Mouse (Mus musculus) neural tube, embryonic 12.5 days (tissue): ENCODE results near the gene Tex38. TPM values are rescaled to one million over a fixed set of nuclear protein-coding genes. Genes with fewer than 3 reads are reported as not detected.

Source experiments
- ATAC-seq: fragments of 200-750 bp; cut with Nextera tagmentation; 2 replicates; pipeline ENCODE4 v1.8.0; 2017; ENCODE audit warnings: low read depth, mild to moderate bottlenecking, moderate TSS enrichment, moderate library complexity; ENCODE audit not compliant: low FRiP score
- H3K27ac ChIP-seq: fragments of 300-500 bp; sonication (generic); 2 replicates; pipeline ENCODE4 v1.5.1; 2016
- H3K27me3 ChIP-seq: fragments of 300-500 bp; sonication (generic); replicated peaks from 2 replicates; pipeline ENCODE4 v1.6.1; 2016; ENCODE audit warnings: mild to moderate bottlenecking
- H3K36me3 ChIP-seq: fragments of 300-500 bp; sonication (generic); 2 replicates; pipeline ENCODE4 v1.6.1; 2016; ENCODE audit warnings: mild to moderate bottlenecking
- H3K4me1 ChIP-seq: fragments of 300-500 bp; sonication (generic); 2 replicates; pipeline ENCODE4 v1.6.1; 2016
- H3K4me2 ChIP-seq: fragments of 300-500 bp; sonication (generic); replicated peaks from 2 replicates; pipeline ENCODE4 v1.6.1; 2016; ENCODE audit warnings: mild to moderate bottlenecking
- H3K4me3 ChIP-seq: fragments of 300-500 bp; sonication (generic); 2 replicates; pipeline ENCODE4 v1.5.1; 2016
- H3K9ac ChIP-seq: fragments of 300-500 bp; sonication (generic); 2 replicates; pipeline ENCODE4 v1.6.1; 2016; ENCODE audit warnings: mild to moderate bottlenecking
- H3K9me3 ChIP-seq: fragments of 300-500 bp; sonication (generic); 2 replicates; pipeline ENCODE4 v1.6.1; 2016; ENCODE audit warnings: mild to moderate bottlenecking
- WGBS: fragments of 180-500 bp; shearing (Covaris S2); methylation state at CpG from one replicate; pipeline ENCODE4 v1.1.7; 2016; 5-methylcytosine and 5-hydroxymethylcytosine counted together
- polyA plus RNA-seq: library from polyadenylated mRNA; unstranded; fragments of >200 nt; fragmentation: Nextera tagmentation; extraction: Ambion mirVana; gene quantifications from 2 replicates; pipeline ENCODE4 v1.2.1, GENCODE M21; 2016

The Tex38 gene
- polyA plus RNA-seq, 1 experiment from 2014 or later, result 0.67 TPM

DNA sequence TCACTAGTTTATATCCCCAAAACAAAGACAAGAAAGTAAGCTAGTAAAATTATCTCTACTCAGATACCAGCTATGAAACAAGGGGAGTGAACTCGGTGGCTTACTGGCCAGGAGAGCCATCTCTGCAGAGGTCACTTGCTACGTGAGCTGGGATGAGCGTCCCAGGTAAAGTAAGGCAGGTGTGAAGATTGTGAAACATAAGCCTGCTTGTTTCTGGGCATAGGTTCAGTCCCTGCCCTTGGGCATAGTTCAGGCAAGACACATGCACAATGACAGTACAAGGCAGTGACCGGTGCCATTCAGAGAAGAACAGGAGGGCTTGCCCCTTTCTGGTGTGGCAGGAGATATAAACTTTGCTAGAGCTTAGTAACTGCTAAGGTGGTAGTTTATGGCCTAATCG lies 34.8 kb upstream of the Tex38 start:
- 95% methylated on average over 5 of the region's 5 CpGs for WGBS
- no peak for ATAC-seq

DNA sequence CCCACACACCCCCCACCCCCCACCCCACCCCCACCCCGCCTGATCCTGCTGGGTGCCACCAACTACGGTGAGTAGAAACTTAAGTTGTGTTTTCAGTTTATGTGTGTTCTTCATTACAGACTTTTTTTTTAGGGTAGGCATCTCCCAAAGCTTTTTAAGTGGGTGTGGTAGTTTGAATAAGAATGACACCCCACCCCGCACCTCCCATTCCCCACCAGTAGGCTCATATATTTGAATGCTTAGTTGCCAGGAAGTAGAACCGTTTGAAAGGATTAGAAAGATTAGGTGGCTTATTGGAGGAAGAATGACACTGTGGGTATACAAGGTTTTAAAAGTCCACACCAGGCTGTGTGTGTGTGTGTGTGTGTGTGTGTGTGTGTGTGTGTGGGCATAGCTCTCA lies 31.5 kb upstream of the Tex38 start:
- H3K9me3 ChIP-seq, result no peaks in the 10 kb centered on the region
- H3K36me3 ChIP-seq, result peaks cover 10% of the 10 kb centered on the region
- no peak for ATAC-seq
- H3K9ac ChIP-seq, result no peak overlapping the region
- no peaks in the 10 kb centered on the region for H3K27me3 ChIP-seq
- H3K4me2 ChIP-seq, result no peak overlapping the region
- no peaks in the 10 kb centered on the region for H3K4me1 ChIP-seq
- 90% methylated on average over 4 of the region's 4 CpGs for WGBS
- no peak overlapping the region for H3K27ac ChIP-seq
- H3K4me3 ChIP-seq, result no peak overlapping the region

More for the DNA sequence above, 34.8 kb upstream of the Tex38 start:
- H3K9ac ChIP-seq, result no peak overlapping the region
- H3K4me2 ChIP-seq, result no peak overlapping the region
- H3K4me3 ChIP-seq, result no peak overlapping the region
- no peaks in the 10 kb centered on the region for H3K9me3 ChIP-seq
- no peaks in the 10 kb centered on the region; the same call in 1 of the 2 replicates for H3K4me1 ChIP-seq
- H3K27ac ChIP-seq, result no peak overlapping the region
- peaks cover 10% of the 10 kb centered on the region for H3K36me3 ChIP-seq
- no peaks in the 10 kb centered on the region for H3K27me3 ChIP-seq

DNA sequence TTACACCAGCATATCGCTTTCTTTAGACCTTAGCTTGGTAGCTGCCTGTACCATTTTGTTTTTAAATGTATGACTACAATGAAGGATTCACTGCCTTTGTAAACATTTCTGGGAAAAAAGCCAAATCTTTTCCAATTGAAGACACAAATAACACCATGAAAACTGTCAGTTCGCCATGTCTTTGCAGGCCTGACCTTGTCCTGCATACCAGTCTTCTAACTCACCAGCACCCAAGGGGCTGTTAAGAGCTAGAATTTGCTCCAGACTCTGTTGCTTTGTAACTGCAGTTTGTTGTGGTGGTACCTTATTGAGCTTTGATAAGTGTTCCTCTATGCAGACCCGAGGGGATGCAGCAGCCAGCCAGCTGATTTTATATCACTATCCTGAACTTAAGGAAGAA lies 19.2 kb upstream of the Tex38 start:
- Histone ChIP-seq H3K4me1 (no peaks in the 10 kb centered on the region), H3K9ac (no peak overlapping the region), H3K9me3 (no peaks in the 10 kb centered on the region), H3K36me3 (peaks cover 32% of the 10 kb centered on the region), H3K4me2 (no peak overlapping the region), H3K27ac (no peak overlapping the region), H3K4me3 (no peak overlapping the region), H3K27me3 (no peaks in the 10 kb centered on the region)
- ATAC-seq, result no peak
- 83% methylated on average over 3 of the region's 3 CpGs for WGBS

DNA sequence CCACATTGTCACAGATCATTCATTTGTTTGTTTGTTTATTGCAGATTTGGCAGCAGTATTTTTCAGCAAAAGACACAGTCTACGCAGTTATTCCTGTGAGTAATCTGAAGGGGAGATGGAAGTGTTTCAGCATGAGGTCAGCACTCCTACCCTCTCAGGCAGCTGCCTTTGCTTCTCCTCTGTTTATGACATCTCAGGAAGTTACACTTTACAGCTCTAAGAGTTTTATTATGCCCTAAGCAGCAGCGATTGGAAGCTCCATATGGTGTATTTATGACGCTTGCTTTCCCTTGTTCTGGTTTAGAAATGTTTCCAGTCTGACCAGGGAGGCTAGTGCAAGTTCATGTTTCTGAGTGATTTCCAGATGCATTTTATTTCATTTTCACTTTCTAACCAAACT lies 14.5 kb upstream of the Tex38 start:
- WGBS, result 41% methylated on average over 3 of the region's 3 CpGs
- Histone ChIP-seq H3K9ac (no peak overlapping the region), H3K4me3 (no peak overlapping the region), H3K4me2 (no peak overlapping the region), H3K36me3 (peaks cover 28% of the 10 kb centered on the region), H3K27ac (no peak overlapping the region), H3K4me1 (no peaks in the 10 kb centered on the region), H3K9me3 (no peaks in the 10 kb centered on the region), H3K27me3 (no peaks in the 10 kb centered on the region)
- no peak for ATAC-seq

DNA sequence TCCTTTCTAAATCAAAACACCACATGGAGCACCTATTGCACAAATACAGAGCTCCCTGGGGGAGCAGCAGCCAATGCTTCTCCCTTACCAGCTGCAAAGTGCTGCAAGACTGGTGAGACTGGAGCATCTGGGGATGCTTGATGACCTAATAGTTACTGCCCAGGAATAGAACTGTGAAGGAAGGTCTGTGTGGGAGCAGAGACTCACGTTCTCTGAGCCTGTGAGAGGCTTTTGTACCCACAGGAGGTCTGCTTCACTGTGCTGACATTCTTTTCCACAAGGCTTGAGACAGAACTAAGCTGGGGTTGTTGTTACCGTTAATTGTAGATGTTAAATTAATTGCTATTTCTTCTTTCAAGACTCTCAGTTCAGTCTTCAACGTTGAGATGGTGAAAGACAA lies 10.0 kb upstream of the Tex38 start:
- H3K4me3 ChIP-seq, result no peak overlapping the region
- no peak overlapping the region for H3K27ac ChIP-seq
- H3K9ac ChIP-seq, result no peak overlapping the region
- H3K4me2 ChIP-seq, result no peak overlapping the region
- no peaks in the 10 kb centered on the region for H3K9me3 ChIP-seq
- 71% methylated on average over 3 of the region's 3 CpGs for WGBS
- H3K27me3 ChIP-seq, result no peaks in the 10 kb centered on the region
- peaks cover 2% of the 10 kb centered on the region for H3K4me1 ChIP-seq
- no peak for ATAC-seq
- peaks cover 16% of the 10 kb centered on the region for H3K36me3 ChIP-seq

DNA sequence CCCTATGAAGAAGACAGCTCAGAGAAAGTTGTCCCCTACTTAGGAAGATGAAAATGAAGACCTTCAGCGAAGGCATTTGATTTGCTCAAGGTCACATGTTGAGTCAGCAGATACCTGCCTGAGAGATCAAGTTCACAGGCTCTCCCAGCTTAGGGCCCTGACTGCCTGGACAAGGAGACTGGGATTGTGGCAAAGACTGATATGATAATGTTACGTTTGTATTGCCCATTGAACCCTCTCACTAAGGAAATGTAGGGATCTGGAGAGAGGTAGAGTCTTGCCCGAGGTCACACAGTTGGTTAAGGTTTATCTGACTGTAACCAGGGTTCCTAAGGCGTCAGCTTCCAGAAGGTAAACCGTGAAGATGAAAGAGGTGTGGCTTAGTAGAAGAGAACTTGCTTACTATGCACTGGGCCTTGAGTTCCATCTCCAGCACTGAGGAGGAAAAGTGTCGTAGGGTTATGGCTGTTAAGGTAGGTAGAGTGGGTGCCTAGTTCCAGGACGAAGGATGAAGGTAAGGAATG lies 4.8 kb upstream of the Tex38 start:
- Histone ChIP-seq H3K9me3 (no peaks in the 10 kb centered on the region), H3K27ac (no peak overlapping the region), H3K36me3 (peaks cover 5% of the 10 kb centered on the region; the same call in 1 of the 2 replicates), H3K9ac (peak overlapping the region; percentile 67), H3K4me3 (peak overlapping the region; percentile 61), H3K4me1 (peaks cover 14% of the 10 kb centered on the region), H3K27me3 (no peaks in the 10 kb centered on the region), H3K4me2 (peak overlapping the region; percentile 65)
- ATAC-seq, result peak; percentile 39; the same call in 1 of the 2 replicates
- WGBS, result 66% methylated on average over 7 of the region's 7 CpGs

DNA sequence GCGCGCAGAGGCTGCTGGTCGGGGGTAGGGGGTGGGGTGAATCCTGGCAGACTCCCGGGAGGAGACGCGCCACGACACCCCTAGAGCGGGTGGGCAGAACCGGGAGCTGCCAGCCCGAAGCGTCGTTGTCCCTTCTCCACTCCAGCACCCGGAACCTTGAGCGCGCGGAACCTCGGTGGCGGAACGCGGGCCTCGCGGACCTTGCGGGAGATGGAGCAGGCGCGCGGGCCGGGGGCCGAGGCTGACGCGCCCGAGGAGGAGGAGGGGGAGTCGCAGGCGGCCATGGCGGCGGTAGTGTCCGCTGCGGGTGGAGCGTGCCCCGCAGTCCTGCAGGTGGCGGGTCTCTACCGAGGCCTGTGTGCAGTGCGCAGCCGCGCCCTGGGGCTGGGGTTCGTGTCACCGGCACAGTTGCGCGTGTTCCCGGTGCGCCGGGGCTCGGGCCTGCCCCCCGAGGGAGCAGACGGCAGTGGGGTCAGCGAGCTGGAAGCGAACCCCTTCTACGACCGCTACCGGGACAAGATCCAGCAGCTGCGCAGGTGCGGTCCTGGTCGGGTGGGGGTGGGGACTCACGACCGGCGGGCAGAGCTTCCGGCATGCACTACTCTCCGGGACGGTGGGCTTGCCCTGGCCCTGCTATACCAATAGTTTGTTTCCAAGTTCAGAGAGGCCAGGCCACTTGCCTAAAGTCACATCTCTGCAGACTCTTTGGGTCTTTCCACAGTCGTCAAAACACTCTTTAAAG lies 4.1 kb upstream of the Tex38 start, which contains the start of gene Atpaf1:
TSS of gene Atpaf1 (plus strand) at position 44 of the 742 bp plus-strand sequence.
- Histone ChIP-seq H3K4me2 (peak within 1 kb of the TSS; percentile 65), H3K4me3 (peak within 1 kb of the TSS; percentile 61), H3K9me3 (no peaks in the 10 kb centered on the region), H3K27me3 (no peaks in the 10 kb centered on the region), H3K4me1 (peaks cover 14% of the 10 kb centered on the region), H3K9ac (peak within 1 kb of the TSS; percentile 67), H3K36me3 (peaks cover 5% of the 10 kb centered on the region; the same call in 1 of the 2 replicates), H3K27ac (no peak within 1 kb of the TSS)
- under 1% methylated on average over 69 of the region's 69 CpGs for WGBS
- peak; percentile 91 for ATAC-seq

DNA sequence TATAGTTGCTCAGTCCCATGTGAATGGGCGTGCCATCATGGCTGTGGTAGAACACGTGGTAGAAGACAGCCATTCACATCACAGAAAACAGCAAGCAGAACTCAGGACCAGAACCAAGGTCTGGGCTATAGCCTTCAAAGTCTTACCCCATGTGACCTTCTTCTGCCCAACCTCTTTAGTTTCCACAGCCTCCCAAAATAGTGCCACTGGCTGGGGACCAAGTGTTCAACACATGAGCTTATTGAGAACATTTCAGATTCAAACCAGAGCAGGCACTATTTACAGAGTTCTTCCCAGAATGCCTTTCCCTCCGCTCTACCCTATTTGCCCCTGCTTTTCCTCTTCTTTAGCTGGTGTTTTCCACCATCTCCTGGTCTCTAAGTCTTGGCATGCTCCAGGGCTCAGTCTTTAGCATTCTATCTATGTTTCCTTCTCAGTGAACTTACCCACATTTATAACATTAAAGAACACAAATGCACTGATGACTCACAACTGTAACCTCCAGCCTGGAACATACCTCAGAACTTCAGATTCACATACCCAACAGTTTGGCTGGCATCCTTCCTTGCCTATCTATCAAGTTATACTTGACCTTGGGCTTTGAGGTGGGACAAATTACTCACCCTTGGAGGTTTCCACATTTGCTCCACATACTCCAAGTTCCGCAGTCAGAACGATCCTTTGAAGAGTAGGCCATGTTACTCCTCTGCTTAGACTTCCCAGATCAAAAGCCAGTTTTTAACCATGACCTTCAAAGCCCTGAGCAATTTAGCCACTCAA lies 1.4 kb upstream of the Tex38 start:
- H3K27ac ChIP-seq, result no peak overlapping the region
- no peaks in the 10 kb centered on the region for H3K9me3 ChIP-seq
- H3K4me3 ChIP-seq, result no peak overlapping the region
- no peak for ATAC-seq
- H3K4me1 ChIP-seq, result peaks cover 14% of the 10 kb centered on the region
- peaks cover 5% of the 10 kb centered on the region; the same call in 1 of the 2 replicates for H3K36me3 ChIP-seq
- H3K9ac ChIP-seq, result no peak overlapping the region
- WGBS, result 89% methylated on average over 5 of the region's 5 CpGs
- H3K27me3 ChIP-seq, result no peaks in the 10 kb centered on the region
- H3K4me2 ChIP-seq, result no peak overlapping the region

DNA sequence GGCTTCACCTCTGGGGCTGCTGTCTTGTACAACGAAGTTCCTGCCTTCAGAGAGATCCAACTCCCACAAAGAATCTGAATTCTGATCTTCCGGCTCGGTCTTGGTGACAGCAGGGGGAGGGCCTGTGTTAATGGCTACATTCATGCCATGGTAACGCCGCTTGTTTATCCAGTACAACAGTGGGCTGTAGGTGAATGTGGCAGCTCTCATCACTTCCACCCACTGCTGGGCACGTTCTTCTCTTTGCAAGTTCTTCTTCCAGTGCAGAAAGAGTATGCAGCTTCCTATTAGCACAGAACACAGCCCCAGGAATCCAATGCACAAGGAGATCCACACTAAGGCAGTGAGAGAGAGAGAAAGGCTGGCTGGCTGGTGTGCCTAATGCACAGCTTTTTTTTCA lies 549 bp downstream of the Tex38 start:
- no peak overlapping the region for H3K4me2 ChIP-seq
- peaks cover 15% of the 10 kb centered on the region; the same call in 1 of the 2 replicates for H3K36me3 ChIP-seq
- no peak overlapping the region for H3K27ac ChIP-seq
- peaks cover 6% of the 10 kb centered on the region for H3K4me1 ChIP-seq
- H3K9ac ChIP-seq, result no peak overlapping the region
- H3K4me3 ChIP-seq, result no peak overlapping the region
- no peak for ATAC-seq
- 52% methylated on average over 6 of the region's 6 CpGs for WGBS
- no peaks in the 10 kb centered on the region for H3K27me3 ChIP-seq
- H3K9me3 ChIP-seq, result no peaks in the 10 kb centered on the region

DNA sequence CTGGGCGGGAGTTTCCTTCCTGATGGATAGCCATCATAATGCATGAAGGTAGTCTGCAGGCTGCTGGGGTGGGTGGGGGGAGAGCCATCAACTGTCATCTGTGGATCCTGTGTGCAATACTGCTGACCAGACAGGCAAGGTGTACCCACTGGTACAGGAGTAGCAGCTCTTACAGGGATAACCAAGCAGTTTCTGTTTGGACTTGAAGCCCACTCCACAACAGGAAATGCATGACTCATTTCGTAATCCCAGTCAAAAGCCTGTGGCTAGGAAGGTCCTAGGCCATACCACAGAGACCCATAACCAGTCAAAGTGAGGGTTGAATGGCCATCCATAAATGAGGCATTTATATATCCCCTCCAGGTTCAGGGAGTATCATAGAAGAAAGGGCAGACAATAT lies 3.2 kb downstream of the Tex38 start:
- Histone ChIP-seq H3K4me1 (no peaks in the 10 kb centered on the region), H3K4me2 (no peak overlapping the region), H3K36me3 (peaks cover 29% of the 10 kb centered on the region; the same call in 1 of the 2 replicates), H3K27me3 (no peaks in the 10 kb centered on the region), H3K4me3 (no peak overlapping the region), H3K9ac (no peak overlapping the region), H3K9me3 (no peaks in the 10 kb centered on the region), H3K27ac (no peak overlapping the region)
- WGBS, result 89% methylated on average over 2 of the region's 2 CpGs
- no peak for ATAC-seq

DNA sequence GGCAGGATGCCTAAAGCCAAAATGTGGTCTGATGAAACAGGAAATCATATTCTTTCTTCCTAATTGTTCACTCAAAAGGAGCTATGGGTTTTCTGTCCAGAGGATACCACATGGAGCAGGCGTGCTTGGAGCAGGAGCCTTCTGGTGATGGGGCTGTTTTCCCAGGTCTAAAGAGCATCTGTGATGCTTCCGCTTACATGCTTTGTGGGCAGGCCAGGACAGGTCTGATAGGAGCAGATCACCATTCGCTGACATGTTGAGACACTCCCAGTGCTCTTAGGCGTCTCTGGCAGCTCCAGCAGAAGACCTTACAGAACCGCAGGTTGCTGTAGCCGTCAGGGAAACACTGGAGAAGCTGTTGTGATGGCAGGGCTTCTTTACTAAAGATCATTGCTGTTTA lies 5.8 kb downstream of the Tex38 start:
- H3K4me2 ChIP-seq, result no peak overlapping the region
- H3K9ac ChIP-seq, result no peak overlapping the region
- H3K36me3 ChIP-seq, result peaks cover 42% of the 10 kb centered on the region; the same call in 1 of the 2 replicates
- H3K4me1 ChIP-seq, result no peaks in the 10 kb centered on the region
- no peaks in the 10 kb centered on the region for H3K27me3 ChIP-seq
- ATAC-seq, result no peak
- H3K9me3 ChIP-seq, result no peaks in the 10 kb centered on the region
- no peak overlapping the region for H3K27ac ChIP-seq
- 88% methylated on average over 6 of the region's 6 CpGs for WGBS
- no peak overlapping the region for H3K4me3 ChIP-seq
